Mouse (Mus musculus) small intestine, adult 2 months (tissue): Measurements from ENCODE around the gene Gm13698.
"Not testable (repeated sequence)": the region's sequence is repeated elsewhere in the genome, so short reads cannot be mapped to it uniquely, and the experiment has no call there.

Experiments
- CTCF ChIP-seq: fragments of 200-500 bp; IDR thresholded peaks from 2 replicates; pipeline ENCODE4 v1.5.1; 2012; ENCODE audit warnings: low read depth, mild to moderate bottlenecking, control low read depth, inconsistent platforms, low read length, moderate library complexity, mixed read lengths; ENCODE audit not compliant: insufficient replicate concordance, insufficient read length; ENCODE audit errors: extremely low read depth
- POLR2A ChIP-seq: fragments of 200-500 bp; IDR thresholded peaks from 2 replicates; pipeline ENCODE4 v1.6.1; 2012; ENCODE audit warnings: low read depth, mild to moderate bottlenecking, control low read depth, inconsistent platforms, low read length, moderate library complexity

- not testable (repeated sequence) for TF ChIP-seq CTCF, POLR2A
Measured at GRCm38 (mm10) chr2:83993639-83994255, 38.3 kb downstream of the Gm13698 start.
